Mouse (Mus musculus) retina, embryonic 14.5 days (tissue): Measurements from ENCODE around the gene Nfe2l3.
A peak's percentile ranks its signal among the peaks of the same experiment; 100 is the strongest.
"Not testable (repeated sequence)": the region's sequence is repeated elsewhere in the genome, so short reads cannot be mapped to it uniquely, and the experiment has no call there.

Source experiments
- DNase-seq: peaks from one replicate; pipeline ENCODE4 v3.0.0-alpha.2; 2015; ENCODE audit warnings: low spot score

Gene Nfe2l3

DNA sequence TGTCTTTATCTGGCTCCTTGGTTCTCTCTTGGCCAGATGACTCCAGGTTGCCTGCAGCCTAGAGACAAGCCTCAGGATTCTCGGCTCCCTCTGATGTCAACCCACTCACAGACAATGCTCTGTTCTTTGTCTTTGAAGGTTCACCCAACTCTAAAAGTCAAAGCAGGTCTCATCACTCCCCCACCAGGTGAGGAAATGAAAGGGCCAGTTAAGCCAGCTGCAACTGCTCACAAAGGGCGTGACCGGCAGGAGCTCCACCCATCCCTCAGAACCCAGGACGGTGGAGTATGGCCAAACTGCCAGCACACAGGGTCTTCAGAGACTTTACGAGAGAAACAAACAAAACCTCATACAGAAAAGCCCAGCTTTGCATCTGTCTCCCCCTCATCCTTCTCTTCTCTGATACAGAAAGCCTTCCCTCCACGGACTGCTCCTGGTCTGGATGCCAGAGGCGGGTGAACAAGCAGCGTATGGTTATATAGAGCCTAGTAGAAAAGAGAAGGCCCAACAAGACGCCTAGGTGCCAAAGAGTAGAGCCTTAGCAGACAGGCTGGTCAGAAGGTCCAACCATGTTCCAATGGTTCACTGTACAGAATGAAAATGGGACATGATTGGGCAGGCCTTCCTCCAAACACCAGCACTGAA lies 9.8 kb downstream of the Nfe2l3 start:
- no peak for DNase-seq

DNA sequence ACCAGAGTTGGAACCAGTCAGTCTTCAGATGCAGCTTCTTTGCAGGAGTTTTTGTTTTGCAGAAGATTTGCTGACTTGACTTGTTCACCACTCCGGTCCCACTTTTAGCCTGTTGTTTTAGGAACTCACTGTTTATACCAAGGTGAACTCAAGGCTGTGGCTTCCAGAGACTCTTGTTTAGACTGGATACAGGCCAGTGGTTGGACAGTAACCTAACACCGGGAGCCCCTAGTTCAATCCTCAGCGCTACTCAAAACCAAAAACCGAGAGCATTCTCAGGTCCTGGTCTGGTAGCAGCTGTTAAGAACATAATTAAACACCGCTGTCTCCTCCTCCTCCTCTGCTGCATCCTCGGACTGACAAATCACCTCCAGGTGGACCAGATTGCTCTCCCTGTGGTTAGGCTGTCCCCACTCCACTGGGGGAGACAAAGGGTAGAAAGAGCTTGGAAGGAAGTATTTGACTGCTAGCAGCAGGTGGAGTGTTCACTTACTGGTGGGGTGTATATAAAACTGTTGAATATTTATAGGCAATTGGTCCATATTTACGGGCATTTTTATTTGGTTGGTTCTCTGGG lies 20.5 kb downstream of the Nfe2l3 start:
- DNase-seq, result no peak

DNA sequence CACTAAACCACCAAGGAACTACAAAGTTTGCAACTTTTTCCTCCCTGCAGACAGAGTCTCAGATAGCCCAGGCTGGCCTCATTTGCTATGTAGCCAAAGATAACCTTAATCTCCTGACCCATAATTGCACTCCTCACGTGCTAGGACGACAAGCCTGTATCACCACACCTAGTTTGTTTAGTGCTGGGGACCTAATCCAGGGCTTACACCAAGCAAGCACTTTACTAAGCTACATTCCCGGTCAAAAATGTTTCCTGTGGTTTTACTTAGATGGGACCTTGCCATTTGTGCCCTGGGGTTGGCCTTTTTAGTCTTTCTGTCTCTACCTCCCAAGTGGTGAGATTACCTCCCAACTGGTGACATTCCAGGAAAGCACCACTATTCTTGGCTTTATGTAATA lies 22.5 kb downstream of the Nfe2l3 start:
- no peak for DNase-seq

DNA sequence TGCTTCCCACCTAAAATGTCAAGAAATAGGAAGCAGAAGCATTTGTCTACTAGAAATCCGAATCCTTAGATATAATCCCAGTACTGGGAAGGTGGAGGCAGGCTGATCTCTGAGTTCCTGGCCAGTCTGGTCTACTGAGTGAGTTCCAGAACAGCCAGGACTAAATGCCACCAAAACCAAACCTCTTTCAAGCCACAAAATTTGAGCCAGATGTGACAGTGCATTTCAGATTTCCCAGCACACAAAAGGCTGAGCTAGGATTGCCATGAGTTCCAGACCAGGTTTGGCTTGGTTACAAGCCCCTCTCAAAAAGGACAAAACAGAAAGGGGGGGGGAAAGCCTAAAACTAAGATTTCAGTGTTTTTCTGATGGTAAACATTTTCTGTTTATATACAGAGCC lies 23.7 kb downstream of the Nfe2l3 start:
- DNase-seq, result no peak

- no peak for DNase-seq
Observed at GRCm38 (mm10) chr6:51457283-51457682, 24.8 kb downstream of the Nfe2l3 start.

- peak; percentile 15 for DNase-seq
Observed at GRCm38 (mm10) chr6:51457770-51458387, 25.4 kb downstream of the Nfe2l3 start.

DNA sequence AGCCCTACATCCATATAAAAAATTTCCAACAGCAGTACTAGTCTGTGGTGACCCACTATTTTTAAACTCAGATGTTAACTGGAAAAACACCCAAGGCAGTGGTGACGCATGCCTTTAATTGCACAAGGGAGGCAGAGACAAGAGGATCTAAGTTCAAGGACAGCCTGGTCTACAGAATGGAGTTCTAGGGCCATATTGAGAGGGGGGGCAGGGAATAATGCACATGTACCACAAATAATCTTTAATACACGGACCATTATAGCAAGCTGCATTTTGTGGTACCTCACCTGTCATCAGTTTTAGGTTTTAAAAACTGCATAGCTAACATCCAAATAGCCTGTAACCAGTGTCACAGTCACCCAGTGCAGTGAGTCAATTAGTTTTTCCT lies 26.4 kb downstream of the Nfe2l3 start:
- peak; percentile 30 for DNase-seq

DNA sequence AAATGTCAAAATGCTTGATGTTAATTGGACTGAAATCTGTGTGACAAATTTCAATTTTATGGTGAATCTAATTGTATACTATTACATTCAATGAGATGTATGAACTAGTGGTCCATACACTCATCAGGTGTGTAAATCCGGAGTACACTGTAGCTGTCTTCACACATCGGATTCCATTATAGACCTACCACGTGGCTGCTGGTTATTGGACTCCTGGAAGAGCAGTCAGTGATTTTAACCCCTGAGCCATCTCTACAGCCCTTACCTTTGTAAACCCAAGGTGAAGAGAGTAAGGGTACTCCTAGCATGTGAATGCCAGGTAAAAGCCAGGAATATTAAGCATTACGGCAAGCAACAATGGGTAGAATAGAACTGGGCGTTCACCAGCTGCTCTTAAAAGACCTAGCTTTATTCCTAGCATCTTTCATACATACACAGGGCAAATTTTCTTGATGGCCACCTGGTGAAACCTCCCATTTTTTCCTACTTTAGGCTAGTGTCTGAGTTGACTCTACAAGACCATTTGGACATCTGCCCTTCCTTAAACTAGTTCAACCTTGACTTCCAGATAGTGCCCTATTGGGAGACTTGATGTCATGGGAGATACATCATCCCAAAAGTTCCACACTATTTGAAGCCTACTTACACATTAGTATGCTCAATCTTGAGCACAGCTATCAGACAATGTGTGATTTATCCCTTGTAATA lies 27.0 kb downstream of the Nfe2l3 start:
- DNase-seq, result peak; percentile 53

- DNase-seq, result peak; percentile 43
Observed at GRCm38 (mm10) chr6:51460021-51460360, 27.5 kb downstream of the Nfe2l3 start.

GRCm38 (mm10) chr6:51460363-51460762 lies 27.9 kb downstream of the Nfe2l3 start:
- DNase-seq, result peak; percentile 25

- DNase-seq, result peak; percentile 68
Observed at GRCm38 (mm10) chr6:51467649-51468048, 35.2 kb downstream of the Nfe2l3 start.

GRCm38 (mm10) chr6:51468891-51469561 lies 36.6 kb downstream of the Nfe2l3 start:
- peak; percentile 83 for DNase-seq

- DNase-seq, result peak; percentile 100
Observed at GRCm38 (mm10) chr6:51469715-51470310, 37.3 kb downstream of the Nfe2l3 start, which contains the start of gene Hnrnpa2b1. TSS of gene Hnrnpa2b1 (minus strand) at chr6:51469894.

DNA sequence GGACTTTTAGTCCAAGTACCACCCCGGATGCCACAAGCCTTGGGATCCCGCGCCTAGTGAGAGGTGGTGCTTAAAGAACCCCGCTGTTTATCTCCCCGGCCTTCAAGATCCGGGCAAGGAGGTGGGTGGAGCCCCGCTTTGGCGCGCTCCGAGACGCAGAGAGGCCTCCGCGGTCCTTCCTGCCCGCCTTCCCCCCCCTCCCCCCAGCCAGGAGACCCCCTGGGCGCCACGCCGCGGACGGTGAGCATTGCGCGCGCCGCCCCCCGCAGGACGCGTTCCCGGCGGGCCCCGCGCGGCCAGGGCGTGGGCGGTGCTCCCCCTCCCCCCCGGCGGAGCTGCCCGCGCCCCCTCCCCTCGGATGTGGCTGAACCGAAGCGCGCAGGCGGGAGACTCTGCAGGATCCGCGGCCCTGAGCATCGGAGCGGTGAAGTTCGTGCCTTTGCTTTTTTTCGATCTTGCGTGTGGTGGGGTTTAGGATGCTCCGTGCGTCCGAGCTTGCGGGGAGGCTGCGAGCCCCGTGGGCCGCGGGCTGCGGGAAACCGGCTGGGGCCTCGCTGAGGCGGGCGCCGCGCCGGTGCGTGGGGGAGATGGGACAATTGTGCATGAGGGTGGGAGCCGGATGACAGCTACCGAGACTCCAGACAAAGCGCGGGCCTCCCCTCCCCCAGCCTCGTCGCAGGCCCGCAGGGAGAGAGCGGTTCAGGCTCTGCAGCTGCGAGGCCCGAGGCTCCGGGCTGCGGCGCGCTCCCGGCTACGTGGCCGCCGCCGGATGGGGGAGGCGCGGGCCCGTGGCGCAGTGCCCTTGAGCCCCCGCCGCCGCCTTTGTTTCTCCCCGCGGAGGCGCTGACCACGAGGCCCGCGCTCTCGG lies 38.1 kb downstream of the Nfe2l3 start, which contains the start of gene Cbx3:
Cbx3 (plus strand) TSS at position 50 of the 868 bp plus-strand sequence.
- peak; percentile 88 for DNase-seq

DNA sequence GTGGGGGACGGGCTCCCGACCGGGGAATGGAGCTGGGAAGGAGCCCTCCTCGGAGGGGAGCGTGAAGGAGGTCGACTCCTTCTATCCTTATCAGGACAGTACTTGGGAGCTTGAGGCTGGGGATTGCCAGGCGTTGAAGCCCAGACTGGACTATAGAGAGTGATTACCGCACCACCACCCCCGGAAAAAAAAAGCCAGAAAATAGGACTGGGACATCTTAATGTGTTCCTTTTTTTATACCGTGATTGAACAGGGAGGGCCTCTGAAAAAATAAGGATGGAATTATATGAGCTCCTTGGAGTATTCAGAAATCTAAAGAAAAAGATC lies 38.7 kb downstream of the Nfe2l3 start:
- no peak for DNase-seq

- no peak for DNase-seq
Observed at GRCm38 (mm10) chr6:51471782-51472181, 39.3 kb downstream of the Nfe2l3 start.

DNA sequence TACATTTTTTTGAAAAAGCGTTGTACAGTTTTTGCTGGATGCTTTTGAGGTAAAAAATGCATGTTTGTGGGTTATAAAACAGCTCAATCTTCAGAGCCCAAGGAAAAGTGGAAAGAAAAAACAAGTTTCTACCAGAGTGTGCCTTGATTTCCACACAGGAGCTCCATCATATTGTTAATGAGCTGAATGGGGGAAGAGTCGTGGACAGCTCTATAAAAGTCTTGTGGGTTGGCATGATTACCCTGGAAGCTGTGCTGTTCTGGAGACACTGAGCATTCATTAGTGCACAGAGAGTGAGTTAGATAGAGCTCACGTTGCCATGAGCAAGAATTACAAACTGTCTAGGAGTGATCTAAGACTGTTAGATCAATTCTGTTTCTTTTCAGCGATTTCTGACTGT lies 39.7 kb downstream of the Nfe2l3 start:
- no peak for DNase-seq

- DNase-seq, result no peak
Observed at GRCm38 (mm10) chr6:51479136-51479731, 46.8 kb downstream of the Nfe2l3 start.

DNA sequence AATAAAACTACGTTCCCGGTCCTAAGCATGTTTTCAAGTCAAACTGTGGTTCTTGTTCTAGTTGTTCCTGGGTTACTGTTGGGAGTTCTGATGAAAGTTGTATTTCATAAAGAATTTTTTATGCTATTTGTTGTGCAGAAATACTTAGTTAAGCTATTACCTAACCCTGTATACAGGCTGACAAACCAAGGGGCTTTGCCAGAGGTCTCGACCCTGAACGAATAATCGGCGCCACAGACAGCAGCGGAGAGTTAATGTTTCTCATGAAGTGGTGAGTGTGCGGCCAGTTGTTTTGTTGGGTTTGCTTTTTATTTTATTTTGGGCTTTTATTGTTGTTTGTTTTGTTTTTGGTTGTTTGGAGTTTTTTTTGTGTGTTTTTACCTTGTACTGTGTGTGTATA lies 49.1 kb downstream of the Nfe2l3 start:
- no peak for DNase-seq

DNA sequence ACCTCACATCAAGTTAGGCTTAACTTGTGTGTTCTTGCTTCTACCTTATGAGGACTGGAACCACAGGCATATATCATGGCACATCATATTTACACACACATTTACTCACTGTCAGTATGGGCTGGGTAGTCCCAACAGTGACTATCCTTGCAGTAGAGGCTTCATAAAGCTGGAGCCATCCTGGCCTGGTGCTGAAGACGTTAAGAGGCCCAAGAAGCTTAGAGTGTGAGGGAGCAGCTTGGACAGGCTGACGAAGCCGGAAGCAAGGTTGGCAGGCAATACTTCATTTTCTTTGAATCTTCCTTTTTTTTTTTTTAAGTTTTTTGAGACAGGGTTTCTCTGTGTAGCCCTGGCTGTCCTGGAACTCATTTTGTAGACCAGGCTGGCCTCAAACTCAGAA lies 51.4 kb downstream of the Nfe2l3 start:
- no peak for DNase-seq

DNA sequence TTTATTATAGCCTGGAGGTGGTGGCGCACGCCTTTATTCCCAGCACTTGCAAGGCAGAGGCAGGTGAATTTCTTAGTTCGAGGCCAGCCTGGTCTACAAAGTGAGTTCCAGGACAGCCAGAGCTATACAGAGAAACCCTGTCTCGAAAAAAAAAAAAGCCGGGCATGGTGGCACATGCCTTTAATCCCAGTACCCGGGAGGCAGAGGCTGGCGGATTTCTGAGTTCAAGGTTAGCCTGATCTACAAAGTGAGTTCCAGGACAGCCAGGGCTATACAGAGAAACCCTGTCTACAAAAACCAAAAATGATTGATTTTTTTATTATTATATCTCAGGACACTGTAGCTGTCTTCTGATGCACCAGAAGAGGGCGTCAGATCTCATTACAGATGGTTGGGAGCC lies 52.1 kb downstream of the Nfe2l3 start:
- DNase-seq, result not testable (repeated sequence)
